Mouse (Mus musculus): Measurements from ENCODE around the gene Prss21. TPM values are rescaled to one million over a fixed set of nuclear protein-coding genes. Genes with fewer than 3 reads are reported as not detected.

Prss21 gene
- total RNA-seq (2023) = not detected in 2 replicates

GRCm38 (mm10) chr17:23867756-23868155, at the start of gene Prss21:
Gene Prss21, plus strand, starts transcription at chr17:23868056.

GRCm38 (mm10) chr17:23829064-23829619, 38.7 kb upstream of the Prss21 start, which contains the start of gene Elob:
Gene Elob, minus strand, starts transcription at chr17:23829136.

GRCm38 (mm10) chr17:23836006-23836575, 31.8 kb upstream of the Prss21 start, which contains the start of gene Prss33:
Gene Prss33, minus strand, starts transcription at chr17:23836056.

GRCm38 (mm10) chr17:23843812-23844273, 24.0 kb upstream of the Prss21 start, which contains the start of the genes Prss32 and Prss41:
Gene Prss32, plus strand, starts transcription at chr17:23843855.
Gene Prss41, minus strand, starts transcription at chr17:23844172.

GRCm38 (mm10) chr17:23880576-23880975, 12.7 kb downstream of the Prss21 start, which contains the start of the genes Dcpp1 and Dcpp2:
Gene Dcpp1, plus strand, starts transcription at chr17:23880876.
Gene Dcpp2, plus strand, starts transcription at chr17:23880880.

GRCm38 (mm10) chr17:23917158-23917557, 49.3 kb downstream of the Prss21 start, which contains the start of gene Dcpp3:
Gene Dcpp3, plus strand, starts transcription at chr17:23917458.

Other genes starting within 250 kb of the Prss21 start
- gene Mmp25, start 222.8 kb upstream of the Prss21 start, total RNA-seq (2023) = 177 and 198 TPM in 2 replicates
- 2.2 and 2.5 TPM in 2 replicates for gene Bicdl2, start 207.6 kb upstream of the Prss21 start, total RNA-seq (2023)
- 50.8 and 57.7 TPM in 2 replicates for gene Hcfc1r1, start 194.5 kb upstream of the Prss21 start, total RNA-seq (2023)
- 14.7 and 18.6 TPM in 2 replicates for gene Thoc6, start 194.2 kb upstream of the Prss21 start, total RNA-seq (2023)
- gene Tnfrsf12a, start 190.6 kb upstream of the Prss21 start, total RNA-seq (2023) = 12.7 and 14.8 TPM in 2 replicates
- gene Cldn6, start 188.8 kb upstream of the Prss21 start, total RNA-seq (2023) = not detected in 2 replicates
- gene Cldn9, start 184.0 kb upstream of the Prss21 start, total RNA-seq (2023) = not detected in 2 replicates
- 0.28 TPM in 1 of 2 replicates, not detected in the other for gene 1520401A03Rik, start 145.3 kb upstream of the Prss21 start, total RNA-seq (2023)
- gene Pkmyt1, start 141.7 kb upstream of the Prss21 start, total RNA-seq (2023) = 39.1 and 51.5 TPM in 2 replicates
- gene Paqr4, start 127.2 kb upstream of the Prss21 start, total RNA-seq (2023) = 2.1 and 2.5 TPM in 2 replicates
- gene Kremen2, start 122.2 kb upstream of the Prss21 start, total RNA-seq (2023) = not detected in 2 replicates
- gene Flywch1, start 96.5 kb upstream of the Prss21 start, total RNA-seq (2023) = 6.7 and 7.9 TPM in 2 replicates
- not detected in 2 replicates for gene Flywch2, start 82.0 kb upstream of the Prss21 start, total RNA-seq (2023)
- 630 and 877 TPM in 2 replicates for gene Srrm2, start 77.5 kb upstream of the Prss21 start, total RNA-seq (2023)
- gene Elob, start 38.9 kb upstream of the Prss21 start, total RNA-seq (2023) = 121 and 182 TPM in 2 replicates
- gene Prss33, start 32.0 kb upstream of the Prss21 start, total RNA-seq (2023) = not detected in 2 replicates
- not detected in 2 replicates for gene Prss32, start 24.2 kb upstream of the Prss21 start, total RNA-seq (2023)
- not detected in 2 replicates for gene Prss41, start 23.9 kb upstream of the Prss21 start, total RNA-seq (2023)
- gene Dcpp1, start 12.8 kb downstream of the Prss21 start, total RNA-seq (2023) = not detected in 2 replicates
- gene Dcpp2, start 12.8 kb downstream of the Prss21 start, total RNA-seq (2023) = not detected in 2 replicates
- gene Dcpp3, start 49.4 kb downstream of the Prss21 start, total RNA-seq (2023) = not detected in 2 replicates
- not detected in 2 replicates for gene Sbp, start 73.6 kb downstream of the Prss21 start, total RNA-seq (2023)
- gene Sbpl, start 87.2 kb downstream of the Prss21 start, total RNA-seq (2023) = not detected in 2 replicates
- not detected in 2 replicates for gene Prss30, start 112.5 kb downstream of the Prss21 start, total RNA-seq (2023)
- gene Prss22, start 130.0 kb downstream of the Prss21 start, total RNA-seq (2023) = not detected in 2 replicates
- not detected in 2 replicates for gene Prss27, start 170.1 kb downstream of the Prss21 start, total RNA-seq (2023)
- 13.0 and 13.8 TPM in 2 replicates for gene Kctd5, start 205.4 kb downstream of the Prss21 start, total RNA-seq (2023)